Mouse (Mus musculus) lung, embryonic 15.5 days (tissue): ENCODE data around the gene AW822073. TPM values are rescaled to one million over a fixed set of nuclear protein-coding genes. Genes with fewer than 3 reads are reported as not detected.
A peak's percentile ranks its signal among the peaks of the same experiment; 100 is the strongest.
"Not testable (repeated sequence)": the region's sequence is repeated elsewhere in the genome, so short reads cannot be mapped to it uniquely, and the experiment has no call there.

Source experiments
- ATAC-seq: fragments of 200-750 bp; cut with Nextera tagmentation; 2 replicates; pipeline ENCODE4 v1.8.0; 2017; ENCODE audit warnings: moderate number of reproducible peaks, borderline replicate concordance; ENCODE audit not compliant: low FRiP score, low TSS enrichment; ENCODE audit errors: extremely low read depth
- H3K27ac ChIP-seq: fragments of 300-500 bp; sonication (generic); 2 replicates; pipeline ENCODE4 v1.5.1; 2015; ENCODE audit warnings: moderate library complexity, mild to moderate bottlenecking, inconsistent platforms
- H3K27me3 ChIP-seq: fragments of 300-500 bp; sonication (generic); 2 replicates; pipeline ENCODE4 v1.6.1; 2015; ENCODE audit warnings: inconsistent platforms
- H3K36me3 ChIP-seq: fragments of 300-500 bp; sonication (generic); 2 replicates; pipeline ENCODE4 v1.6.1; 2015; ENCODE audit warnings: inconsistent platforms
- H3K4me1 ChIP-seq: fragments of 300-500 bp; sonication (generic); 2 replicates; pipeline ENCODE4 v1.6.1; 2015; ENCODE audit warnings: inconsistent platforms
- H3K4me2 ChIP-seq: fragments of 300-500 bp; sonication (generic); 2 replicates; pipeline ENCODE4 v1.6.1; 2015; ENCODE audit warnings: inconsistent platforms, mild to moderate bottlenecking, moderate library complexity
- H3K4me3 ChIP-seq: fragments of 300-500 bp; sonication (generic); 2 replicates; pipeline ENCODE4 v1.5.1; 2015; ENCODE audit warnings: mild to moderate bottlenecking, inconsistent platforms
- H3K9ac ChIP-seq: fragments of 300-500 bp; sonication (generic); 2 replicates; pipeline ENCODE4 v1.6.1; 2015; ENCODE audit warnings: inconsistent platforms
- H3K9me3 ChIP-seq: fragments of 300-500 bp; sonication (generic); 2 replicates; pipeline ENCODE4 v1.6.1; 2016; ENCODE audit warnings: inconsistent platforms
- WGBS: fragments of 180-500 bp; shearing (Covaris S2); methylation state at CpG from one replicate; pipeline ENCODE4 v1.1.7; 2015; 5-methylcytosine and 5-hydroxymethylcytosine counted together
- polyA plus RNA-seq: library from polyadenylated mRNA; unstranded; fragments of >200 nt; fragmentation: Nextera tagmentation; extraction: Ambion mirVana; gene quantifications from 2 replicates; pipeline ENCODE4 v1.2.1, GENCODE M21; 2015

Gene AW822073
- polyA plus RNA-seq, 1 experiment from 2014 or later = not detected

- not testable (repeated sequence) for H3K27me3 ChIP-seq, H3K4me3 ChIP-seq, H3K4me1 ChIP-seq, H3K27ac ChIP-seq, H3K9ac ChIP-seq, H3K4me2 ChIP-seq, H3K36me3 ChIP-seq
- peaks cover 18% of the 10 kb centered on the region; the same call in 1 of the 2 replicates for H3K9me3 ChIP-seq
- WGBS = 75% methylated on average over 10 of the region's 10 CpGs
- peak; percentile 20 for ATAC-seq
Observed at GRCm38 (mm10) chr10:58233054-58233739, 8.5 kb upstream of the AW822073 start.

- H3K36me3 ChIP-seq, H3K9ac ChIP-seq, H3K4me3 ChIP-seq, H3K4me2 ChIP-seq, H3K27me3 ChIP-seq, H3K4me1 ChIP-seq, H3K27ac ChIP-seq: not testable (repeated sequence)
- 82% methylated on average over 8 of the region's 8 CpGs for WGBS
- peak; percentile 62 for ATAC-seq
- H3K9me3 ChIP-seq = peaks cover 16% of the 10 kb centered on the region; the same call in 1 of the 2 replicates
Observed at GRCm38 (mm10) chr10:58232641-58232969, 7.9 kb upstream of the AW822073 start, which contains the start of gene Duxf3. Gene Duxf3 (minus strand): TSS chr10:58232675.

GRCm38 (mm10) chr10:58231779-58232640, 7.3 kb upstream of the AW822073 start:
- WGBS = 86% methylated on average over 35 of the region's 35 CpGs
- peaks cover 15% of the 10 kb centered on the region; the same call in 1 of the 2 replicates for H3K9me3 ChIP-seq
- not testable (repeated sequence) for H3K36me3 ChIP-seq, H3K9ac ChIP-seq, H3K27ac ChIP-seq, H3K4me1 ChIP-seq, H3K4me3 ChIP-seq, H3K27me3 ChIP-seq, H3K4me2 ChIP-seq
- ATAC-seq = peak; percentile 86

- H3K36me3 ChIP-seq, H3K4me3 ChIP-seq, H3K4me2 ChIP-seq, H3K9ac ChIP-seq, H3K27ac ChIP-seq, H3K27me3 ChIP-seq, H3K4me1 ChIP-seq: not testable (repeated sequence)
- H3K9me3 ChIP-seq = peaks cover 15% of the 10 kb centered on the region; the same call in 1 of the 2 replicates
- 81% methylated on average over 5 of the region's 7 CpGs for WGBS
- peak; percentile 61 for ATAC-seq
Observed at GRCm38 (mm10) chr10:58231088-58231487, 6.4 kb upstream of the AW822073 start.

GRCm38 (mm10) chr10:58230021-58230420, 5.3 kb upstream of the AW822073 start:
- H3K36me3 ChIP-seq, ATAC-seq, H3K4me2 ChIP-seq, H3K4me1 ChIP-seq, H3K27ac ChIP-seq, H3K27me3 ChIP-seq, H3K9ac ChIP-seq, H3K4me3 ChIP-seq: not testable (repeated sequence)
- WGBS = 48% methylated on average over 3 of the region's 3 CpGs
- peaks cover 15% of the 10 kb centered on the region; the same call in 1 of the 2 replicates for H3K9me3 ChIP-seq

GRCm38 (mm10) chr10:58227798-58228197, 3.1 kb upstream of the AW822073 start:
- peaks cover 15% of the 10 kb centered on the region; the same call in 1 of the 2 replicates for H3K9me3 ChIP-seq
- WGBS = 84% methylated on average over 3 of the region's 6 CpGs
- ATAC-seq, H3K4me2 ChIP-seq, H3K27ac ChIP-seq, H3K36me3 ChIP-seq, H3K4me1 ChIP-seq, H3K9ac ChIP-seq, H3K27me3 ChIP-seq, H3K4me3 ChIP-seq: not testable (repeated sequence)

GRCm38 (mm10) chr10:58226357-58226756, 1.6 kb upstream of the AW822073 start:
- not testable (repeated sequence) for H3K4me2 ChIP-seq, H3K4me3 ChIP-seq, H3K27me3 ChIP-seq, H3K4me1 ChIP-seq, H3K27ac ChIP-seq, H3K36me3 ChIP-seq, H3K9ac ChIP-seq, H3K9me3 ChIP-seq, ATAC-seq
- WGBS = 75% methylated on average over 4 of the region's 4 CpGs

- WGBS = 83% methylated on average over 31 of the region's 31 CpGs
- not testable (repeated sequence) for H3K9me3 ChIP-seq, H3K4me1 ChIP-seq, H3K9ac ChIP-seq, H3K27me3 ChIP-seq, H3K36me3 ChIP-seq, H3K4me2 ChIP-seq, H3K27ac ChIP-seq, H3K4me3 ChIP-seq, ATAC-seq
Observed at GRCm38 (mm10) chr10:58223972-58224805, 541 bp downstream of the AW822073 start.

GRCm38 (mm10) chr10:58223161-58223560, 1.6 kb downstream of the AW822073 start:
- 75% methylated on average over 4 of the region's 6 CpGs for WGBS
- H3K4me2 ChIP-seq, H3K4me3 ChIP-seq, H3K9ac ChIP-seq, H3K36me3 ChIP-seq, H3K4me1 ChIP-seq, H3K27me3 ChIP-seq, H3K9me3 ChIP-seq, ATAC-seq, H3K27ac ChIP-seq: not testable (repeated sequence)

- H3K4me2 ChIP-seq, ATAC-seq, H3K9ac ChIP-seq, H3K4me1 ChIP-seq, H3K9me3 ChIP-seq, H3K27me3 ChIP-seq, H3K4me3 ChIP-seq, H3K27ac ChIP-seq, H3K36me3 ChIP-seq: not testable (repeated sequence)
- WGBS = 78% methylated on average over 2 of the region's 2 CpGs
Observed at GRCm38 (mm10) chr10:58221571-58221970, 3.2 kb downstream of the AW822073 start.

GRCm38 (mm10) chr10:58220726-58221125, 4.0 kb downstream of the AW822073 start:
- H3K4me2 ChIP-seq = no peak overlapping the region
- H3K9ac ChIP-seq = no peak overlapping the region
- no peak overlapping the region for H3K4me3 ChIP-seq
- H3K4me1 ChIP-seq = no peaks in the 10 kb centered on the region
- 82% methylated on average over 6 of the region's 6 CpGs for WGBS
- no peaks in the 10 kb centered on the region for H3K9me3 ChIP-seq
- H3K27me3 ChIP-seq = no peaks in the 10 kb centered on the region
- no peak overlapping the region for H3K27ac ChIP-seq
- ATAC-seq = no peak
- no peaks in the 10 kb centered on the region for H3K36me3 ChIP-seq
